Mouse (Mus musculus): ENCODE data around the gene Ccdc146. TPM values are rescaled to one million over a fixed set of nuclear protein-coding genes. Genes with fewer than 3 reads are reported as not detected.
A peak's percentile ranks its signal among the peaks of the same experiment; 100 is the strongest.

Ccdc146 gene
- 0.95 and 1.4 TPM in 2 replicates for polyA plus RNA-seq (2014; fragmentation: Nextera tagmentation; extraction: Ambion mirVana)

- peak within 1 kb of the TSS; percentile 97 for H3K4me2 ChIP-seq (replicated peaks)
- peak within 1 kb of the TSS; percentile 76 for H3K9ac ChIP-seq
- H3K4me1 ChIP-seq (replicated peaks; ENCODE audit: control insufficient read depth, insufficient read depth, low read length): peaks cover 11% of the 10 kb centered on the region; the same call in 1 of the 2 replicates
- H3K4me3 ChIP-seq (replicated peaks; ENCODE audit: low read length): peak within 1 kb of the TSS; percentile 86
- no peaks in the 10 kb centered on the region for H3K27me3 ChIP-seq (ENCODE audit: control insufficient read depth, insufficient read depth, low read length)
- H3K36me3 ChIP-seq (replicated peaks; ENCODE audit: control insufficient read depth, insufficient read depth): no peaks in the 10 kb centered on the region
- no peaks in the 10 kb centered on the region for H3K9me3 ChIP-seq (ENCODE audit: control insufficient read depth, low read length)
- WGBS: under 1% methylated on average over 68 of the region's 68 CpGs
- no peak within 1 kb of the TSS for H3K27ac ChIP-seq
- DNase-seq (ENCODE audit: low spot score) (peak; percentile 98), ATAC-seq (ENCODE audit: low FRiP score) (peak; percentile 100)
Observed at GRCm38 (mm10) chr5:21424614-21425602, at the start of gene Ccdc146, which contains the start of gene Fam185a. Gene Ccdc146, minus strand, starts transcription at chr5:21424677. Gene Fam185a, plus strand, starts transcription at chr5:21424958.

DNA sequence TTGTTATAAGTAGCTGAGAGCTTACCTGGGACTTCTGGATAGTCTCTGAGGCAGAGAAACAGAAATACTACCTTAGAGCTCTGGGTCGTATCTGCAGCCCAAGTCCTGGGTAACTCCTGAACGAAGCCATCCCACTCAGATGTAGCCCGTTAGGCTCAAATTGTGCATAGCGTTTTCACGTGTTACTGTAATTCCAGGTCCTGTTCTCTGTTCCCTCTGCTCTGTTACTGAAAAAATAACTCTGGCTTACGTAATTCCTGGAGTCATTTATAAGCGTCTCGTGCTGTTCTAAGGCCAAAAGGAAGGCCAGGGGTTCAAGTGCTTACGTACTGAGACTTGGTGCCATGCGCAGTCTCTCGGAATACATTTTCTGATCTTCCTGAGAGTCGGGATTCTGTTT, 43.6 kb upstream of the Ccdc146 start:
- Histone ChIP-seq H3K4me3 (replicated peaks; ENCODE audit: low read length) (no peak overlapping the region), H3K27me3 (ENCODE audit: control insufficient read depth, insufficient read depth, low read length) (no peaks in the 10 kb centered on the region), H3K27ac (no peak overlapping the region), H3K4me2 (replicated peaks) (no peak overlapping the region), H3K36me3 (replicated peaks; ENCODE audit: control insufficient read depth, insufficient read depth) (no peaks in the 10 kb centered on the region), H3K9ac (no peak overlapping the region), H3K4me1 (replicated peaks; ENCODE audit: control insufficient read depth, insufficient read depth, low read length) (no peaks in the 10 kb centered on the region), H3K9me3 (ENCODE audit: control insufficient read depth, low read length) (no peaks in the 10 kb centered on the region)
- DNase-seq (ENCODE audit: low spot score): no peak
- WGBS: 92% methylated on average over 12 of the region's 12 CpGs
- ATAC-seq (ENCODE audit: low FRiP score): no peak

DNA sequence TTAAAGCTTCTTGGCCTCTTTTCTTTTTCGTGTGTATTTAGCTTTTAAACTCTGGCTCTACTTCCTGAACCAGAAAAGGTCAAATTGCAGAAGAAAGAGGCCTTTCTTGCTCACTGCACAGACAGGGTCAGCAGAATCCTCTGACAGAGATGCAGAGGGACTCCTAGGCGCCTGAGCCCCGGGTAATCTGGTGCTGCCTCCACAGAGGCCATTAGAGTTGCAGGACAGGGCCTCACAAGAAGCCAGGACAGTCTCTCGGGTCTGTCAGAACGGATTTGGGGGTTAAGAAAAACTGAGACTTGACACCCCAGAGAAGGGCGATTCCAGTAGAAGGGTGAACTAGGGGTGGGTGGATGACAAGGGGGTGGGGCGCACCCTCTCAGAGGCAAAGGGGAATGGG, 42.9 kb upstream of the Ccdc146 start:
- H3K9ac ChIP-seq: no peak overlapping the region
- no peaks in the 10 kb centered on the region for H3K27me3 ChIP-seq (ENCODE audit: control insufficient read depth, insufficient read depth, low read length)
- no peak overlapping the region for H3K4me3 ChIP-seq (replicated peaks; ENCODE audit: low read length)
- H3K27ac ChIP-seq: no peak overlapping the region
- H3K9me3 ChIP-seq (ENCODE audit: control insufficient read depth, low read length): no peaks in the 10 kb centered on the region
- no peak overlapping the region for H3K4me2 ChIP-seq (replicated peaks)
- DNase-seq (ENCODE audit: low spot score) (no peak), ATAC-seq (ENCODE audit: low FRiP score) (no peak)
- no peaks in the 10 kb centered on the region for H3K36me3 ChIP-seq (replicated peaks; ENCODE audit: control insufficient read depth, insufficient read depth)
- H3K4me1 ChIP-seq (replicated peaks; ENCODE audit: control insufficient read depth, insufficient read depth, low read length): no peaks in the 10 kb centered on the region
- 68% methylated on average over 7 of the region's 7 CpGs for WGBS

- Histone ChIP-seq H3K4me1 (replicated peaks; ENCODE audit: control insufficient read depth, insufficient read depth, low read length) (no peaks in the 10 kb centered on the region), H3K27me3 (ENCODE audit: control insufficient read depth, insufficient read depth, low read length) (no peaks in the 10 kb centered on the region), H3K27ac (peak overlapping the region; percentile 9; the same call in 1 of the 2 replicates), H3K4me3 (replicated peaks; ENCODE audit: low read length) (no peak overlapping the region), H3K36me3 (replicated peaks; ENCODE audit: control insufficient read depth, insufficient read depth) (no peaks in the 10 kb centered on the region), H3K9me3 (ENCODE audit: control insufficient read depth, low read length) (no peaks in the 10 kb centered on the region), H3K9ac (no peak overlapping the region), H3K4me2 (replicated peaks) (no peak overlapping the region)
- WGBS: 57% methylated on average over 8 of the region's 8 CpGs
- ATAC-seq (ENCODE audit: low FRiP score): peak; percentile 61; the same call in 1 of the 2 replicates
- no peak for DNase-seq (ENCODE audit: low spot score)
Observed at GRCm38 (mm10) chr5:21440833-21441530, 16.5 kb upstream of the Ccdc146 start.

DNA sequence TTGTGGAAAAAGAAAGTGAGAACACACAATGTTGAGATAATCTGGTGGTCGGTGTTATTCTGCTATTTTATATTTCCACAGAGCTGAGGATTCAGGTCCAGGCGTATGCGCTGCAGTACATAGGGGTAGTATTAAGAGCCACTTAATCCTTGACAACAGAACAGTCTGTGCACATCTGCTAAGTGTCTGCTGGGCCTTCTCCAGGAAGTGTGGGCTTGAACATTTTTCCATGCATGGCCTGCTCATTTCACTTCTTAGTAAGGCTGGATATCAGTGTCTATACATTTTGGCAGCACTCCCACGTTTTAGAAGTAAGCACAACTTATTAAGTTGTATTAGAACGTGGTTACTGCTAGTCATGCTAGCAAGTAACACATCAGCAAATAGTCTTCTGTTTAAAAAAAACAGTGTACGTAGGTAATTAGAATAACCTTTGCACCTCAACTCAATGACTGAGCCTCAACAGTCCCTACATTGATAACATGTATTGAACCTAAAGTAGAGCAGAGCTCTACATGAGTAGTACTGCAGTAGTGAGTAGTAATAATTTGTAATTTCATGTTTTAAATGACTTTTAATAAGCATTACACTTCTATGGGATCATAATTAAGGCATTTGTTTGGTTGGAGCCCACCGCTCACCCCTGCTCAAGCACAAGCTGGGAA, 15.1 kb upstream of the Ccdc146 start:
- no peaks in the 10 kb centered on the region for H3K9me3 ChIP-seq (ENCODE audit: control insufficient read depth, low read length)
- no peak overlapping the region for H3K9ac ChIP-seq
- DNase-seq (ENCODE audit: low spot score) (no peak), ATAC-seq (ENCODE audit: low FRiP score) (no peak)
- no peak overlapping the region for H3K4me3 ChIP-seq (replicated peaks; ENCODE audit: low read length)
- H3K36me3 ChIP-seq (replicated peaks; ENCODE audit: control insufficient read depth, insufficient read depth): no peaks in the 10 kb centered on the region
- H3K27ac ChIP-seq: no peak overlapping the region
- no peak overlapping the region for H3K4me2 ChIP-seq (replicated peaks)
- H3K27me3 ChIP-seq (ENCODE audit: control insufficient read depth, insufficient read depth, low read length): no peaks in the 10 kb centered on the region
- WGBS: 92% methylated on average over 7 of the region's 7 CpGs
- H3K4me1 ChIP-seq (replicated peaks; ENCODE audit: control insufficient read depth, insufficient read depth, low read length): no peaks in the 10 kb centered on the region

GRCm38 (mm10) chr5:21438428-21438827, 14.0 kb upstream of the Ccdc146 start:
- no peak overlapping the region for H3K4me2 ChIP-seq (replicated peaks)
- H3K27ac ChIP-seq: no peak overlapping the region
- DNase-seq (ENCODE audit: low spot score) (no peak), ATAC-seq (ENCODE audit: low FRiP score) (no peak)
- WGBS: 94% methylated on average over 9 of the region's 9 CpGs
- H3K9me3 ChIP-seq (ENCODE audit: control insufficient read depth, low read length): no peaks in the 10 kb centered on the region
- no peak overlapping the region for H3K4me3 ChIP-seq (replicated peaks; ENCODE audit: low read length)
- no peak overlapping the region for H3K9ac ChIP-seq
- no peaks in the 10 kb centered on the region for H3K36me3 ChIP-seq (replicated peaks; ENCODE audit: control insufficient read depth, insufficient read depth)
- H3K4me1 ChIP-seq (replicated peaks; ENCODE audit: control insufficient read depth, insufficient read depth, low read length): no peaks in the 10 kb centered on the region
- H3K27me3 ChIP-seq (ENCODE audit: control insufficient read depth, insufficient read depth, low read length): no peaks in the 10 kb centered on the region

DNA sequence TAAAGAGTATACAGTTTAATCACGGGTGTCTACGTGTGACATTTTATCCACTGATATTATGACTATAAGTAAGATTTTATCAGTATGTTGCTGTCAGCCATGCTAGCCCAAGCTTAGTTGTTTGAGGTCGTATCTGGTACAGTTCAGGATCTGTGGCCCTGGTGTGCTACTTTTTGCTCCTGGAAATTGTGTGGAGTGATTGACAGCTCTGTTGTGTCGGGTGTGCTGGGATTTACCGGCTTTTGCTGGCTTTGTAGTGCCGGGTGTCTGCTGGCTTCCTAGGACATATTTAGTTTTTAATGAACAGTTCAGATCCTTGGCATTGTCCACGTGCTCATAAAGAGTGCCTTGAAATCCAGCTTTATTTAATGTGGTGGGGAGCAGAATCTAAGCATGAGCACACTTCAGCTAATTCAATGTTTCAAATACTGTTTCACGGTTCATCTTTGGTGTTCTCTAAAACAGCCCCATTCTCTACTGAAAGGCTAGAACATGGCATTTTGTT, 12.0 kb upstream of the Ccdc146 start:
- H3K36me3 ChIP-seq (replicated peaks; ENCODE audit: control insufficient read depth, insufficient read depth): no peaks in the 10 kb centered on the region
- 53% methylated on average over 8 of the region's 8 CpGs for WGBS
- H3K4me2 ChIP-seq (replicated peaks): no peak overlapping the region
- no peak overlapping the region for H3K27ac ChIP-seq
- DNase-seq (ENCODE audit: low spot score): no peak
- no peaks in the 10 kb centered on the region for H3K4me1 ChIP-seq (replicated peaks; ENCODE audit: control insufficient read depth, insufficient read depth, low read length)
- H3K9me3 ChIP-seq (ENCODE audit: control insufficient read depth, low read length): no peaks in the 10 kb centered on the region
- no peak overlapping the region for H3K9ac ChIP-seq
- H3K4me3 ChIP-seq (replicated peaks; ENCODE audit: low read length): no peak overlapping the region
- ATAC-seq (ENCODE audit: low FRiP score): no peak
- H3K27me3 ChIP-seq (ENCODE audit: control insufficient read depth, insufficient read depth, low read length): no peaks in the 10 kb centered on the region

- 77% methylated on average over 11 of the region's 11 CpGs for WGBS
- no peaks in the 10 kb centered on the region for H3K27me3 ChIP-seq (ENCODE audit: control insufficient read depth, insufficient read depth, low read length)
- no peaks in the 10 kb centered on the region for H3K4me1 ChIP-seq (replicated peaks; ENCODE audit: control insufficient read depth, insufficient read depth, low read length)
- H3K9me3 ChIP-seq (ENCODE audit: control insufficient read depth, low read length): no peaks in the 10 kb centered on the region
- H3K4me3 ChIP-seq (replicated peaks; ENCODE audit: low read length): no peak overlapping the region
- H3K27ac ChIP-seq: no peak overlapping the region
- no peak overlapping the region for H3K9ac ChIP-seq
- DNase-seq (ENCODE audit: low spot score) (peak; percentile 64), ATAC-seq (ENCODE audit: low FRiP score) (peak; percentile 57; the same call in 1 of the 2 replicates)
- no peaks in the 10 kb centered on the region for H3K36me3 ChIP-seq (replicated peaks; ENCODE audit: control insufficient read depth, insufficient read depth)
- H3K4me2 ChIP-seq (replicated peaks): no peak overlapping the region
Observed at GRCm38 (mm10) chr5:21434148-21434929, 9.9 kb upstream of the Ccdc146 start.
